Mouse (Mus musculus): ENCODE measurements around the gene Krt34. TPM values are rescaled to one million over a fixed set of nuclear protein-coding genes. Genes with fewer than 3 reads are reported as not detected.

Gene Krt34
- polyA plus RNA-seq, 1 experiment from 2014 or later, result not detected

GRCm38 (mm10) chr11:100050451-100050850 is 9.1 kb upstream of the Krt34 start, which contains the start of gene Krt31:
TSS of gene Krt31 (minus strand) at chr11:100050551.
- Histone ChIP-seq H3K4me2 (ENCODE audit: low read depth, low read length) (no peak within 1 kb of the TSS), H3K4me3 (ENCODE audit: low read depth, low read length) (no peak within 1 kb of the TSS), H3K9ac (ENCODE audit: low read depth, low read length) (no peak within 1 kb of the TSS), H3K36me3 (ENCODE audit: control insufficient read depth, insufficient read depth) (no peaks in the 10 kb centered on the region), H3K27me3 (ENCODE audit: control insufficient read depth, insufficient read depth, low read depth, low read length) (no peaks in the 10 kb centered on the region), H3K9me3 (replicated peaks; ENCODE audit: control insufficient read depth, low read length) (no peaks in the 10 kb centered on the region), H3K27ac (ENCODE audit: low read length) (no peak within 1 kb of the TSS), H3K4me1 (ENCODE audit: control insufficient read depth, low read depth, low read length) (no peaks in the 10 kb centered on the region)
- 72% methylated on average over 3 of the region's 3 CpGs for WGBS (ENCODE audit: insufficient replicate concordance)
- no peak for ATAC-seq (ENCODE audit: low read depth)

- H3K9me3 ChIP-seq (replicated peaks; ENCODE audit: control insufficient read depth, low read length), result no peaks in the 10 kb centered on the region
- H3K9ac ChIP-seq (ENCODE audit: low read depth, low read length), result no peak overlapping the region
- ATAC-seq (ENCODE audit: low read depth), result no peak
- WGBS (ENCODE audit: insufficient replicate concordance), result 67% methylated on average over 2 of the region's 2 CpGs
- no peaks in the 10 kb centered on the region for H3K27me3 ChIP-seq (ENCODE audit: control insufficient read depth, insufficient read depth, low read depth, low read length)
- H3K4me1 ChIP-seq (ENCODE audit: control insufficient read depth, low read depth, low read length), result no peaks in the 10 kb centered on the region
- no peak overlapping the region for H3K4me3 ChIP-seq (ENCODE audit: low read depth, low read length)
- H3K4me2 ChIP-seq (ENCODE audit: low read depth, low read length), result no peak overlapping the region
- H3K27ac ChIP-seq (ENCODE audit: low read length), result no peak overlapping the region
- no peaks in the 10 kb centered on the region for H3K36me3 ChIP-seq (ENCODE audit: control insufficient read depth, insufficient read depth)
Measured at GRCm38 (mm10) chr11:100047193-100047592, 5.8 kb upstream of the Krt34 start.

GRCm38 (mm10) chr11:100046303-100046866 is 5.0 kb upstream of the Krt34 start:
- 59% methylated on average over 6 of the region's 6 CpGs for WGBS (ENCODE audit: insufficient replicate concordance)
- H3K4me3 ChIP-seq (ENCODE audit: low read depth, low read length), result no peak overlapping the region
- H3K27me3 ChIP-seq (ENCODE audit: control insufficient read depth, insufficient read depth, low read depth, low read length), result no peaks in the 10 kb centered on the region
- H3K36me3 ChIP-seq (ENCODE audit: control insufficient read depth, insufficient read depth), result no peaks in the 10 kb centered on the region
- H3K4me1 ChIP-seq (ENCODE audit: control insufficient read depth, low read depth, low read length), result no peaks in the 10 kb centered on the region
- ATAC-seq (ENCODE audit: low read depth), result no peak
- no peak overlapping the region for H3K27ac ChIP-seq (ENCODE audit: low read length)
- no peak overlapping the region for H3K9ac ChIP-seq (ENCODE audit: low read depth, low read length)
- no peak overlapping the region for H3K4me2 ChIP-seq (ENCODE audit: low read depth, low read length)
- no peaks in the 10 kb centered on the region for H3K9me3 ChIP-seq (replicated peaks; ENCODE audit: control insufficient read depth, low read length)

GRCm38 (mm10) chr11:100029768-100030167 is 11.6 kb downstream of the Krt34 start, which contains the start of gene Krt33b:
TSS of gene Krt33b (minus strand) at chr11:100029868.
- Histone ChIP-seq H3K27me3 (ENCODE audit: control insufficient read depth, insufficient read depth, low read depth, low read length) (no peaks in the 10 kb centered on the region), H3K4me1 (ENCODE audit: control insufficient read depth, low read depth, low read length) (no peaks in the 10 kb centered on the region), H3K4me3 (ENCODE audit: low read depth, low read length) (no peak within 1 kb of the TSS), H3K4me2 (ENCODE audit: low read depth, low read length) (no peak within 1 kb of the TSS), H3K9me3 (replicated peaks; ENCODE audit: control insufficient read depth, low read length) (no peaks in the 10 kb centered on the region), H3K36me3 (ENCODE audit: control insufficient read depth, insufficient read depth) (no peaks in the 10 kb centered on the region), H3K27ac (ENCODE audit: low read length) (no peak within 1 kb of the TSS), H3K9ac (ENCODE audit: low read depth, low read length) (no peak within 1 kb of the TSS)
- no peak for ATAC-seq (ENCODE audit: low read depth)
- 54% methylated on average over 6 of the region's 6 CpGs for WGBS (ENCODE audit: insufficient replicate concordance)

GRCm38 (mm10) chr11:100021438-100021837 is 19.9 kb downstream of the Krt34 start:
- no peaks in the 10 kb centered on the region for H3K9me3 ChIP-seq (replicated peaks; ENCODE audit: control insufficient read depth, low read length)
- H3K9ac ChIP-seq (ENCODE audit: low read depth, low read length), result no peak overlapping the region
- H3K4me1 ChIP-seq (ENCODE audit: control insufficient read depth, low read depth, low read length), result no peaks in the 10 kb centered on the region
- no peak overlapping the region for H3K4me2 ChIP-seq (ENCODE audit: low read depth, low read length)
- ATAC-seq (ENCODE audit: low read depth), result no peak
- WGBS (ENCODE audit: insufficient replicate concordance), result 57% methylated on average over 5 of the region's 5 CpGs
- H3K27ac ChIP-seq (ENCODE audit: low read length), result no peak overlapping the region
- H3K36me3 ChIP-seq (ENCODE audit: control insufficient read depth, insufficient read depth), result no peaks in the 10 kb centered on the region
- no peaks in the 10 kb centered on the region for H3K27me3 ChIP-seq (ENCODE audit: control insufficient read depth, insufficient read depth, low read depth, low read length)
- no peak overlapping the region for H3K4me3 ChIP-seq (ENCODE audit: low read depth, low read length)

GRCm38 (mm10) chr11:100019466-100019865 is 21.9 kb downstream of the Krt34 start:
- H3K27ac ChIP-seq (ENCODE audit: low read length), result no peak overlapping the region

GRCm38 (mm10) chr11:100016112-100016511 is 25.2 kb downstream of the Krt34 start, which contains the start of gene Krt33a:
TSS of gene Krt33a (minus strand) at chr11:100016212.
- H3K36me3 ChIP-seq (ENCODE audit: control insufficient read depth, insufficient read depth), result no peaks in the 10 kb centered on the region
- no peak within 1 kb of the TSS for H3K27ac ChIP-seq (ENCODE audit: low read length)
- H3K4me2 ChIP-seq (ENCODE audit: low read depth, low read length), result no peak within 1 kb of the TSS
- H3K4me1 ChIP-seq (ENCODE audit: control insufficient read depth, low read depth, low read length), result no peaks in the 10 kb centered on the region
- H3K27me3 ChIP-seq (ENCODE audit: control insufficient read depth, insufficient read depth, low read depth, low read length), result no peaks in the 10 kb centered on the region
- no peak for ATAC-seq (ENCODE audit: low read depth)
- no peaks in the 10 kb centered on the region for H3K9me3 ChIP-seq (replicated peaks; ENCODE audit: control insufficient read depth, low read length)
- no peak within 1 kb of the TSS for H3K9ac ChIP-seq (ENCODE audit: low read depth, low read length)
- no peak within 1 kb of the TSS for H3K4me3 ChIP-seq (ENCODE audit: low read depth, low read length)
- WGBS (ENCODE audit: insufficient replicate concordance), result 61% methylated on average over 4 of the region's 4 CpGs

More at GRCm38 (mm10) chr11:100019466-100019865, 21.9 kb downstream of the Krt34 start:
- no peak overlapping the region for H3K4me2 ChIP-seq (ENCODE audit: low read depth, low read length)
- no peak for ATAC-seq (ENCODE audit: low read depth)
- WGBS (ENCODE audit: insufficient replicate concordance), result 66% methylated on average over 1 of the region's 1 CpGs
- no peaks in the 10 kb centered on the region for H3K9me3 ChIP-seq (replicated peaks; ENCODE audit: control insufficient read depth, low read length)
- H3K27me3 ChIP-seq (ENCODE audit: control insufficient read depth, insufficient read depth, low read depth, low read length), result no peaks in the 10 kb centered on the region
- H3K9ac ChIP-seq (ENCODE audit: low read depth, low read length), result no peak overlapping the region
- no peak overlapping the region for H3K4me3 ChIP-seq (ENCODE audit: low read depth, low read length)
- H3K36me3 ChIP-seq (ENCODE audit: control insufficient read depth, insufficient read depth), result no peaks in the 10 kb centered on the region
- H3K4me1 ChIP-seq (ENCODE audit: control insufficient read depth, low read depth, low read length), result no peaks in the 10 kb centered on the region

GRCm38 (mm10) chr11:100013691-100014171 is 27.6 kb downstream of the Krt34 start:
- Histone ChIP-seq H3K4me3 (ENCODE audit: low read depth, low read length) (no peak overlapping the region), H3K27me3 (ENCODE audit: control insufficient read depth, insufficient read depth, low read depth, low read length) (no peaks in the 10 kb centered on the region), H3K9me3 (replicated peaks; ENCODE audit: control insufficient read depth, low read length) (no peaks in the 10 kb centered on the region), H3K27ac (ENCODE audit: low read length) (no peak overlapping the region), H3K36me3 (ENCODE audit: control insufficient read depth, insufficient read depth) (no peaks in the 10 kb centered on the region), H3K9ac (ENCODE audit: low read depth, low read length) (no peak overlapping the region), H3K4me2 (ENCODE audit: low read depth, low read length) (no peak overlapping the region), H3K4me1 (ENCODE audit: control insufficient read depth, low read depth, low read length) (no peaks in the 10 kb centered on the region)
- 46% methylated on average over 4 of the region's 4 CpGs for WGBS (ENCODE audit: insufficient replicate concordance)
- no peak for ATAC-seq (ENCODE audit: low read depth)

GRCm38 (mm10) chr11:100010682-100011081 is 30.7 kb downstream of the Krt34 start:
- no peak overlapping the region for H3K4me3 ChIP-seq (ENCODE audit: low read depth, low read length)
- no peaks in the 10 kb centered on the region for H3K9me3 ChIP-seq (replicated peaks; ENCODE audit: control insufficient read depth, low read length)
- H3K9ac ChIP-seq (ENCODE audit: low read depth, low read length), result no peak overlapping the region
- no peaks in the 10 kb centered on the region for H3K27me3 ChIP-seq (ENCODE audit: control insufficient read depth, insufficient read depth, low read depth, low read length)
- no peaks in the 10 kb centered on the region for H3K36me3 ChIP-seq (ENCODE audit: control insufficient read depth, insufficient read depth)
- ATAC-seq (ENCODE audit: low read depth), result no peak
- no peaks in the 10 kb centered on the region for H3K4me1 ChIP-seq (ENCODE audit: control insufficient read depth, low read depth, low read length)
- no peak overlapping the region for H3K4me2 ChIP-seq (ENCODE audit: low read depth, low read length)
- 55% methylated on average over 5 of the region's 5 CpGs for WGBS (ENCODE audit: insufficient replicate concordance)
- H3K27ac ChIP-seq (ENCODE audit: low read length), result no peak overlapping the region

Measured in liver, embryonic 16.5 days (tissue).